Mouse (Mus musculus) liver, embryonic 15.5 days (tissue): Measurements from ENCODE around the gene Pglyrp2. TPM values are rescaled to one million over a fixed set of nuclear protein-coding genes. Genes with fewer than 3 reads are reported as not detected.
A peak's percentile ranks its signal among the peaks of the same experiment; 100 is the strongest.

ENCODE experiments used
- ATAC-seq: fragments of 200-750 bp; cut with Nextera tagmentation; 2 replicates; pipeline ENCODE4 v1.8.0; 2017; ENCODE audit warnings: moderate number of reproducible peaks, mild to moderate bottlenecking, moderate library complexity; ENCODE audit not compliant: insufficient read depth
- H3K27ac ChIP-seq: fragments of 300-500 bp; sonication (generic); replicated peaks from 2 replicates; pipeline ENCODE4 v1.5.1; 2015; ENCODE audit warnings: mild to moderate bottlenecking, inconsistent platforms
- H3K27me3 ChIP-seq: fragments of 300-500 bp; sonication (generic); 2 replicates; pipeline ENCODE4 v1.6.1; 2015; ENCODE audit warnings: mild to moderate bottlenecking, inconsistent platforms
- H3K36me3 ChIP-seq: fragments of 300-500 bp; sonication (generic); replicated peaks from 2 replicates; pipeline ENCODE4 v1.6.1; 2015; ENCODE audit warnings: moderate library complexity, mild to moderate bottlenecking, inconsistent platforms
- H3K4me1 ChIP-seq: fragments of 300-500 bp; sonication (generic); replicated peaks from 2 replicates; pipeline ENCODE4 v1.6.1; 2015; ENCODE audit warnings: inconsistent platforms
- H3K4me2 ChIP-seq: fragments of 300-500 bp; sonication (generic); 2 replicates; pipeline ENCODE4 v1.6.1; 2015; ENCODE audit warnings: moderate library complexity, mild to moderate bottlenecking, inconsistent platforms
- H3K4me3 ChIP-seq: fragments of 300-500 bp; sonication (generic); replicated peaks from 2 replicates; pipeline ENCODE4 v1.5.1; 2015; ENCODE audit warnings: mild to moderate bottlenecking, inconsistent platforms
- H3K9ac ChIP-seq: fragments of 300-500 bp; sonication (generic); 2 replicates; pipeline ENCODE4 v1.6.1; 2015; ENCODE audit warnings: moderate library complexity, mild to moderate bottlenecking, inconsistent platforms
- H3K9me3 ChIP-seq: fragments of 300-500 bp; sonication (generic); replicated peaks from 2 replicates; pipeline ENCODE4 v1.6.1; 2016; ENCODE audit warnings: inconsistent platforms
- WGBS: fragments of 180-500 bp; shearing (Covaris S2); methylation state at CpG from one replicate; pipeline ENCODE4 v1.1.7; 2015; ENCODE audit warnings: mixed read lengths; ENCODE audit not compliant: insufficient replicate concordance; 5-methylcytosine and 5-hydroxymethylcytosine counted together
- polyA plus RNA-seq: library from polyadenylated mRNA; unstranded; fragments of >200 nt; fragmentation: Nextera tagmentation; extraction: Ambion mirVana; gene quantifications from 2 replicates; pipeline ENCODE4 v1.2.1, GENCODE M21; 2015

Pglyrp2 gene
- polyA plus RNA-seq, 1 experiment from 2014 or later, result 7.2 TPM

DNA sequence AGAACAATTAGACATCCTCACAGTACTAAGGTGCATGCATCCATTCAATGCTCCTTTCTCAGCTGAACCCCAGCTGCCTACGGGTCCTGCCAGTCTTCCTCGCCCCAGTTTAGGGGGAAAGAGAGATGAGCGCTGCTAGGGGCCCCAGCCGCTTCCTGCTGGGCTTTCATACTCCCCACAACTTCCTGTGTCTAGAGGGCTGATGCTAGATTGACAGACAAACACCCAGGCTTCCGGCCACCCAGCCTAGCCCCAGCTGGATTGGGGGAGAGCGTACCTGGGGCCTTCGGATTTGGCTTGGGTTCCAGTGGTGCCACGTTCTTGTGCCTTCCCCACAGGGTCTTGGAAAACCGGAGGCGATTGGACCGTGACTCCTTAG is 21.2 kb downstream of the Pglyrp2 start:
- H3K9me3 ChIP-seq, result no peaks in the 10 kb centered on the region
- peaks cover 13% of the 10 kb centered on the region for H3K4me1 ChIP-seq
- H3K9ac ChIP-seq, result peak overlapping the region; percentile 41
- ATAC-seq, result peak; percentile 54
- peaks cover 6% of the 10 kb centered on the region; the same call in 1 of the 2 replicates for H3K27me3 ChIP-seq
- no peak overlapping the region; the same call in 1 of the 2 replicates for H3K27ac ChIP-seq
- no peaks in the 10 kb centered on the region for H3K36me3 ChIP-seq
- H3K4me2 ChIP-seq, result peak overlapping the region; percentile 60
- peak overlapping the region; percentile 47 for H3K4me3 ChIP-seq
- 10% methylated on average over 11 of the region's 11 CpGs for WGBS

GRCm38 (mm10) chr17:32402011-32402778 is 21.8 kb downstream of the Pglyrp2 start:
- Histone ChIP-seq H3K4me2 (peak overlapping the region; percentile 60), H3K36me3 (no peaks in the 10 kb centered on the region), H3K4me3 (peak overlapping the region; percentile 47), H3K27me3 (peaks cover 11% of the 10 kb centered on the region), H3K27ac (no peak overlapping the region), H3K9ac (peak overlapping the region; percentile 41; the same call in 1 of the 2 replicates), H3K9me3 (no peaks in the 10 kb centered on the region), H3K4me1 (peaks cover 13% of the 10 kb centered on the region)
- 19% methylated on average over 9 of the region's 9 CpGs for WGBS
- no peak for ATAC-seq

GRCm38 (mm10) chr17:32396266-32396665 is 27.7 kb downstream of the Pglyrp2 start:
- peak overlapping the region; percentile 42 for H3K4me2 ChIP-seq
- no peak overlapping the region for H3K9ac ChIP-seq
- 55% methylated on average over 37 of the region's 37 CpGs for WGBS
- H3K27me3 ChIP-seq, result peaks cover 42% of the 10 kb centered on the region
- ATAC-seq, result no peak
- 0 out of 2 replicates have a peak overlapping the region, but pooled peaks have one; percentile 6 for H3K4me3 ChIP-seq
- no peaks in the 10 kb centered on the region for H3K36me3 ChIP-seq
- H3K9me3 ChIP-seq, result no peaks in the 10 kb centered on the region
- peaks cover 16% of the 10 kb centered on the region for H3K4me1 ChIP-seq
- no peak overlapping the region for H3K27ac ChIP-seq

- no peak for ATAC-seq
- WGBS, result 70% methylated on average over 10 of the region's 10 CpGs
Observed at GRCm38 (mm10) chr17:32393944-32394343, 30.0 kb downstream of the Pglyrp2 start.

DNA sequence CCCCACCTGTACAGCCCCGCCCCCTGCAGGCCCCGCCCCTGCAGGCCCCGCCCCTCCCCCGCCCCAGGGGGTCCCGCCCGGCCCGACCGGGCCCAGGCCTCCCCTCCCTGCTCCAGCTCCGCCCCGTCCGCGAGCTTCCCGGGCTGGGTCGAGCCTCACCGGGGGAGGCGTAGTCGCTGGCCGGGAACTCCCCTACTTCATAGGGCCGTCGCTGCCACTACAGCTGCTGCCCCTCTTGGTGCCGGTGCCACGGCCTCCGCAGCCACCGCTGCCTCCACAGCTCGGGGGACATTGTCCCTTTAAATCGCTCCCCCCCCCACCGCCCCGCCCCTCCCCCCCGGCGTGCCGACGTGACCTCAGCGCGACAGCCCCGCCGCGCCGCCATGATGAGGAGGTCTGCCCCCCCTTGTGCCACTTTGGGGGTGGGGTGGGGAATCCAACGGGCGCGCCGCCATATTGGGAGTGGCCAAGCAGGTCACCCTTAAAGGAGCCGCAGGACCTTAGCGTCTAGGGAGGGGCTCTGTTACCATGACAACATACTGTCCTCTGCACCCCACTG is 34.8 kb downstream of the Pglyrp2 start, which contains the start of gene Wiz:
Gene Wiz, minus strand, starts transcription at position 339 of the 559 bp plus-strand sequence.
- Histone ChIP-seq H3K9me3 (no peaks in the 10 kb centered on the region), H3K4me1 (peaks cover 40% of the 10 kb centered on the region), H3K27me3 (peaks cover 18% of the 10 kb centered on the region), H3K36me3 (no peaks in the 10 kb centered on the region), H3K4me2 (peak within 1 kb of the TSS; percentile 99), H3K9ac (peak within 1 kb of the TSS; percentile 71), H3K27ac (peak within 1 kb of the TSS; percentile 85), H3K4me3 (peak within 1 kb of the TSS; percentile 73)
- ATAC-seq, result peak; percentile 84
- under 1% methylated on average over 39 of the region's 44 CpGs for WGBS

More at GRCm38 (mm10) chr17:32393944-32394343, 30.0 kb downstream of the Pglyrp2 start:
- Histone ChIP-seq H3K4me1 (peaks cover 24% of the 10 kb centered on the region), H3K9me3 (no peaks in the 10 kb centered on the region), H3K27me3 (peaks cover 41% of the 10 kb centered on the region), H3K36me3 (no peaks in the 10 kb centered on the region), H3K27ac (no peak overlapping the region), H3K9ac (no peak overlapping the region), H3K4me2 (no peak overlapping the region), H3K4me3 (no peak overlapping the region)

DNA sequence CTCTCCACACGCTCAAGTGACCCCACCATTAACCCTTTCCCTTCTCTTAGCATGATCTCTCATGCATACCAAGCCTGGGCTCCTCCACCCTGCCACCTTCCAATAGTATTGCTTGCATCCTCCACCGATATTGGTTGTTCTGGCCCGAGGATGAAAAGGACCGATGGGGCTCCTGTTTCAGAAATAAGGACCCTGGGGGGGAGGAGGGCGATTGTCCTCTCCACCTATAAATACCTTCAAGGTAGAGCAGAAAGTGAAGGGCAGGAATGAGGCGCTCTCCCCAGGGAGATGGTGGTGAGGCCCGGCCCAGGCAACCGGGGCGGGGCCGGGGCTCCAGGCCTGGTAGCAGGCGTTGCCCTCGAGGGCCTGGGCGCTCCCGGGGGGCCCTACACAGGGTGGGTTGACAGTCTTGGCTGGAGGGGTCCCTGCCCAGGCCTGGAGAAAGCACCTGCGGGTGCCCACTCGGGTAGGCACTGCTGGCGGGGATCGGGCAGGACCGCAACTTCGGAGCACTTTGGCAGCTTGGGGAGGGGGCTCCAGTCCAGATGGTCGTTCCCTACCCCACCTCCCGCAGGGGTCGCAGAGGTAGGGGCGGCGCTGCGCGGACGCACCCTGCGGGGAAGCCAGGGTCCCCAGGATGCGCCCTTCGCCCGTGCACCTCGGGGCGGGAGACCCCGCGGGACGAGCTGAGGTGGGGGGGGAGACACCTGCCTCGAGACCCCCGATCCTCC is 35.4 kb downstream of the Pglyrp2 start:
- Histone ChIP-seq H3K9ac (peak overlapping the region; percentile 71), H3K4me1 (peaks cover 40% of the 10 kb centered on the region), H3K36me3 (no peaks in the 10 kb centered on the region), H3K27ac (peak overlapping the region; percentile 85), H3K4me3 (peak overlapping the region; percentile 73), H3K4me2 (peak overlapping the region; percentile 99), H3K27me3 (peaks cover 18% of the 10 kb centered on the region), H3K9me3 (no peaks in the 10 kb centered on the region)
- 2% methylated on average over 39 of the region's 39 CpGs for WGBS
- ATAC-seq, result peak; percentile 72

DNA sequence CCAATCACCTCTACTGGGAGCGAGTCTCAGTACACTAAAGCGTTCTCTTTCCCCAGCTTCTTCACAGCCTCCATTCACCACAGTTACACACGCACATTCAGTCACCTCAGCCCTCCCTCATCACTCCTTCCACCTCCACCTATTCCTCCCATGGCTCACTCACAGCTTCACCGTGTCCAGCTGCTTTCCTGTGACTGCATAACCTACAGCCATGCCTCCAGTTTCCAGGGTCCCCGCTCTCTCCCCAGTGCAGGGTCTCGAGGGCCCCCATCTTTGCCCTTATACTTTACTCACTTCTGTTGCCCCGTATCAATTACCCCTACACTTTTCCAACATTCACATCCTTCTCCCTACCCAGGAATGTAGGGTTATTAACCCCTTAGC is 36.0 kb downstream of the Pglyrp2 start:
- Histone ChIP-seq H3K9ac (peak overlapping the region; percentile 71; the same call in 1 of the 2 replicates), H3K4me1 (peaks cover 38% of the 10 kb centered on the region), H3K4me2 (peak overlapping the region; percentile 99), H3K4me3 (peak overlapping the region; percentile 73), H3K27me3 (peaks cover 18% of the 10 kb centered on the region), H3K9me3 (no peaks in the 10 kb centered on the region), H3K36me3 (no peaks in the 10 kb centered on the region), H3K27ac (peak overlapping the region; percentile 85; the same call in 1 of the 2 replicates)
- no peak for ATAC-seq
- 62% methylated on average over 7 of the region's 7 CpGs for WGBS

GRCm38 (mm10) chr17:32386659-32387432 is 37.1 kb downstream of the Pglyrp2 start:
- no peak for ATAC-seq
- H3K4me2 ChIP-seq, result no peak overlapping the region
- no peaks in the 10 kb centered on the region for H3K36me3 ChIP-seq
- H3K9me3 ChIP-seq, result no peaks in the 10 kb centered on the region
- H3K9ac ChIP-seq, result no peak overlapping the region
- peaks cover 30% of the 10 kb centered on the region for H3K4me1 ChIP-seq
- H3K4me3 ChIP-seq, result no peak overlapping the region
- H3K27ac ChIP-seq, result no peak overlapping the region
- WGBS, result 44% methylated on average over 9 of the region's 9 CpGs
- peaks cover 7% of the 10 kb centered on the region; the same call in 1 of the 2 replicates for H3K27me3 ChIP-seq

DNA sequence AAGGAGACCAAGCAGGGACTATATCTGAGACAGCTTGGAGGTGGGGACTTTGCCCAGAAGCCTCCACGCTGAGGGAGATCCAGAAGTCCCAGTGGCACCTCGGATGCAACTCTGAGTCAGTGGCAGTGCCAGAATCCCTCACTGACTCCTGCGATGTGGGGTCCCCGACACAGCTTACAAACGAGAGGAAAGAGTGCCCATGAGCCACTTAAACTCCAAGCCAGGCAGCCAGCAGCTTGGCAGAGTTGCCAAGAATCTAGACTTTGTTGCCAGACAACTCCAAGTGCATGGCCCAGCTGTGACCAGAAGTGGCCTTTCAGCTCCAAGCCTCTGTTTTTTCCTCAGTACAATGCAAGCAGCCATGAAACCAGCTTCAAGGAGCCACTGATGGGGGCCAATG is 40.3 kb downstream of the Pglyrp2 start:
- Histone ChIP-seq H3K4me3 (no peak overlapping the region), H3K4me2 (no peak overlapping the region), H3K9ac (no peak overlapping the region), H3K36me3 (no peaks in the 10 kb centered on the region), H3K27me3 (no peaks in the 10 kb centered on the region), H3K9me3 (no peaks in the 10 kb centered on the region), H3K4me1 (peaks cover 19% of the 10 kb centered on the region), H3K27ac (no peak overlapping the region)
- WGBS, result 75% methylated on average over 5 of the region's 5 CpGs
- ATAC-seq, result no peak

DNA sequence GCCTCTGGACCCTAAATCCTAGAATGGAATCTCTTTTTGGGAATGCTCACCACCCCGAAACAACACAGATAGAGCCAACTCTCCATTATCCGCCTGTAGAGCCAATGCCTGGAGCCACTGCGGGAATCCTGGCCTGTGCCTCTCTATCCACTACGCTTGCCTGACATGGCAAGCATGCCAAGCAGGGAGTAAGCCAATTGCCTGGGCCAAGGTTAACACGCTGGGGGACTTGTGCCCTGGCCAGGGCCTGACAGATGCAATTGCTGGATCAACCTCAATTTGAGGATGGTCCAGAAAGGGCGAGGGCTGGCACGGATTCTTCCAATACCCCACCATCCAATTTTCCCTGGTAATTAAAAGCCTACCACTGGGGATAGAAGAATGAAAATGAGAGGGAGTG is 41.4 kb downstream of the Pglyrp2 start:
- Histone ChIP-seq H3K36me3 (no peaks in the 10 kb centered on the region), H3K27me3 (no peaks in the 10 kb centered on the region), H3K9me3 (no peaks in the 10 kb centered on the region), H3K4me2 (no peak overlapping the region), H3K4me3 (no peak overlapping the region), H3K27ac (no peak overlapping the region), H3K4me1 (peaks cover 11% of the 10 kb centered on the region), H3K9ac (no peak overlapping the region)
- 83% methylated on average over 7 of the region's 7 CpGs for WGBS
- ATAC-seq, result no peak
